Mouse (Mus musculus) liver, embryonic 14.5 days (tissue): Measurements from ENCODE around the gene D930048N14Rik.

Experiments used
- CTCF ChIP-seq: IDR thresholded peaks from 2 replicates; pipeline ENCODE4 v1.5.1; 2016; ENCODE audit warnings: antibody characterized with exemption, low read depth, control low read depth
- EP300 ChIP-seq: IDR thresholded peaks from 2 replicates; pipeline ENCODE4 v1.6.1; 2016; ENCODE audit warnings: antibody characterized with exemption, low read depth

DNA sequence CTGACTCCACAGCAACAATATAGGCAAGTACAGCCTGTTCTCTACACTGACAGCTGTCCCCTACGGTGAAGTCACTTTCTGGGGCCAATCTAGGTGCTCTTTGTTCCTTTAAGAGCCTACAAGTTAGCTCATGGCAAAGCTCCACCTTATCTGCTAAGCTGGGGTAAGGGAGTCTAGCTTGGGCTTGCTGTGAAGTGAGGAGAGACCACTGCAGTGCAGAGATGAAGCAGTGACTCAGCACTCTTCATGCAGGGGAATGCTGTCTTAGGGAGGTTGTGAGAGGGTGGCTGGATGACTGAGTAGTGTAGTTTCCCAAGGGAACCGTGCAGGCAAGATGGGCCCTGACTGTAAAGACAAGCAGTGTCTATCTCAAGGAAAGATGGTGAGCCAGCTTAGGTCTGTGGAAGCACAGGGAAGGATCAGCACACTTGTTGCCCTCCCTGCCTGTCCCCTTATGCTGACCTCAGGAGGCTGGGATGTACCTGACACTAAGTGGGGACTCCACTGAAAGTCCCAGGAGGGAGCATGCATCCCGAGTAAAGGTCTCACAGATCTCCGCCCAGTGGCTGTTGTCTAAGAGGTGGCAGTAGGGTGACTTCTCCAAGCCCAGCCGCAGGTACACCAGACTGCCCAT, 25.4 kb upstream of the D930048N14Rik start:
- TF ChIP-seq CTCF = no peak
- no peak for TF ChIP-seq EP300
